Mouse (Mus musculus) bone marrow, adult 2 months (tissue): ENCODE measurements at regions not wholly inside any gene's neighbourhood (a gene's known extent, or its start where the extent isn't known, plus 50 kb on each side); places are given as distances from the start of the nearest gene placed in this dataset.

Source experiments
- H3K27ac ChIP-seq: fragments of 200-500 bp; 2 replicates; pipeline ENCODE4 v1.5.1; 2012; ENCODE audit warnings: low read depth, mild to moderate bottlenecking, control low read depth, inconsistent platforms, low read length; ENCODE audit not compliant: control insufficient read depth, poor library complexity, insufficient read depth
- H3K4me1 ChIP-seq: fragments of 200-500 bp; 2 replicates; pipeline ENCODE4 v1.6.1; 2011; ENCODE audit warnings: low read length; ENCODE audit not compliant: control insufficient read depth, insufficient read depth
- H3K4me3 ChIP-seq: fragments of 200-500 bp; replicated peaks from 2 replicates; pipeline ENCODE3; 2011; ENCODE audit warnings: mild to moderate bottlenecking, low read depth, low read length, control low read depth; ENCODE audit not compliant: control insufficient read depth
- CTCF ChIP-seq: fragments of 200-500 bp; IDR thresholded peaks from 2 replicates; pipeline ENCODE4 v1.5.1; 2011; ENCODE audit warnings: low read length, control low read depth; ENCODE audit not compliant: control insufficient read depth, insufficient read depth
- POLR2A ChIP-seq: fragments of 200-500 bp; IDR thresholded peaks from 2 replicates; pipeline ENCODE4 v1.6.1; 2011; ENCODE audit warnings: low read depth, mild to moderate bottlenecking, control low read depth, low read length, borderline replicate concordance; ENCODE audit not compliant: control insufficient read depth
- WGBS: fragments of 180-500 bp; shearing (Covaris S2); methylation state at CpG from one replicate; pipeline ENCODE4 v1.1.7; 2018; 5-methylcytosine and 5-hydroxymethylcytosine counted together

- WGBS: 79% methylated on average over 4 of the region's 4 CpGs
- no peak for TF ChIP-seq POLR2A
- TF ChIP-seq CTCF: no peak
- no peak overlapping the region for H3K4me3 ChIP-seq
- no peaks in the 10 kb centered on the region for H3K4me1 ChIP-seq
- H3K27ac ChIP-seq: no peak overlapping the region
These were observed 57.1 kb upstream of the Mast4 start for GRCm38 (mm10) chr13:103391396-103391795.

- Histone ChIP-seq H3K27ac (no peak overlapping the region), H3K4me3 (no peak overlapping the region), H3K4me1 (no peaks in the 10 kb centered on the region)
- TF ChIP-seq POLR2A (no peak), CTCF (no peak)
- 83% methylated on average over 3 of the region's 3 CpGs for WGBS
These were observed 56.7 kb upstream of the Mast4 start for GRCm38 (mm10) chr13:103390991-103391390.

GRCm38 (mm10) chr13:103386948-103387347 lies 52.7 kb upstream of the Mast4 start:
- H3K27ac ChIP-seq: no peak overlapping the region
- TF ChIP-seq CTCF (no peak), POLR2A (no peak)
- no peak overlapping the region for H3K4me3 ChIP-seq
- WGBS: 86% methylated on average over 5 of the region's 5 CpGs
- H3K4me1 ChIP-seq: no peaks in the 10 kb centered on the region
